Mouse (Mus musculus): ENCODE data around the gene Fbxl20. TPM values are rescaled to one million over a fixed set of nuclear protein-coding genes. Genes with fewer than 3 reads are reported as not detected.

Fbxl20 gene
- polyA plus RNA-seq, 2 experiments, result 2.3 to 3.4 TPM

GRCm38 (mm10) chr11:98045596-98045995, 104.6 kb downstream of the Fbxl20 start:
- Histone ChIP-seq H3K27me3 (ENCODE audit: control insufficient read depth, insufficient read depth, low read length) (peaks cover 6% of the 10 kb centered on the region), H3K36me3 (replicated peaks; ENCODE audit: control insufficient read depth, insufficient read depth, low read depth) (no peaks in the 10 kb centered on the region), H3K27ac (no peak overlapping the region), H3K9me3 (ENCODE audit: control insufficient read depth, low read length) (no peaks in the 10 kb centered on the region), H3K4me1 (replicated peaks; ENCODE audit: control insufficient read depth in 2 of 2, insufficient read depth in 2 of 2, low read length in 1 of 2) (no peaks in the 10 kb centered on the region), H3K9ac (replicated peaks) (no peak overlapping the region), H3K4me2 (ENCODE audit: low read depth) (no peak overlapping the region), H3K4me3 (ENCODE audit: insufficient read depth in 1 of 2, low read depth in 2 of 2, low read length in 2 of 2) (no peak overlapping the region)
- ATAC-seq (ENCODE audit: insufficient read depth) (no peak), DNase-seq (ENCODE audit: low read depth in 3 of 3, low spot score in 3 of 3) (no peak)
- 52% methylated on average over 4 of the region's 4 CpGs for WGBS (ENCODE audit: insufficient replicate concordance)
- TF ChIP-seq EP300 (IDR thresholded peaks at IDR 0.05; ENCODE audit: low read depth), result no peak
- TF ChIP-seq CTCF (IDR thresholded peaks at IDR 0.05; ENCODE audit: low read depth), result peak; percentile 57

GRCm38 (mm10) chr11:98044074-98044473, 106.1 kb downstream of the Fbxl20 start:
- DNase-seq (ENCODE audit: low read depth in 3 of 3, low spot score in 3 of 3) (no peak), ATAC-seq (ENCODE audit: insufficient read depth) (no peak)
- TF ChIP-seq EP300 (IDR thresholded peaks at IDR 0.05; ENCODE audit: low read depth) (no peak), CTCF (IDR thresholded peaks at IDR 0.05; ENCODE audit: low read depth) (no peak)
- H3K4me3 ChIP-seq (ENCODE audit: insufficient read depth in 1 of 2, low read depth in 2 of 2, low read length in 2 of 2), result no peak overlapping the region
- no peaks in the 10 kb centered on the region for H3K4me1 ChIP-seq (replicated peaks; ENCODE audit: control insufficient read depth in 2 of 2, insufficient read depth in 2 of 2, low read length in 1 of 2)
- H3K9me3 ChIP-seq (ENCODE audit: control insufficient read depth, low read length), result no peaks in the 10 kb centered on the region
- H3K9ac ChIP-seq (replicated peaks), result no peak overlapping the region
- no peaks in the 10 kb centered on the region for H3K36me3 ChIP-seq (replicated peaks; ENCODE audit: control insufficient read depth, insufficient read depth, low read depth)
- H3K4me2 ChIP-seq (ENCODE audit: low read depth), result no peak overlapping the region
- no peaks in the 10 kb centered on the region for H3K27me3 ChIP-seq (ENCODE audit: control insufficient read depth, insufficient read depth, low read length)
- no peak overlapping the region for H3K27ac ChIP-seq
- WGBS (ENCODE audit: insufficient replicate concordance), result 48% methylated on average over 5 of the region's 5 CpGs

DNA sequence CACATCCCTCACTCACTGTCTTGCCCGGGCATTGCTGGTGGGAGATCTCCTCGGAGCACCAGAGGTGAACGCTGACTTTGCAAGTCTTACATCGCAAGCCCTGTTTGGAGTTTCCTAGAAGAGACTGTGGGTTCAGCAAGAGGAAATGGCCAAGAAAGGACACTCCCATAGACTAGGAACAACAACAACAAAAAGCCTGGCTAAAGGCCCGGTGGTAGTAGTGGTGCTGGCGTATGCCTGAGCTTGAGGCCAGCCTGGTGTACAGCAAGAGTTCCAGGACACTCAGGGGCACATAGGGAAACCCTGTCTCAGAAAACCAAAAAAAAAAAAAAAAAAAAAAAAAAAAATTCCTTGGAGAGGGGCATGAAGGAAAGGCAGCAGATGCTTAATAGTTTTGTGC, 107.5 kb downstream of the Fbxl20 start:
- no peak overlapping the region for H3K27ac ChIP-seq
- no peaks in the 10 kb centered on the region for H3K4me1 ChIP-seq (replicated peaks; ENCODE audit: control insufficient read depth in 2 of 2, insufficient read depth in 2 of 2, low read length in 1 of 2)
- no peaks in the 10 kb centered on the region for H3K27me3 ChIP-seq (ENCODE audit: control insufficient read depth, insufficient read depth, low read length)
- no peak overlapping the region for H3K4me2 ChIP-seq (ENCODE audit: low read depth)
- no peaks in the 10 kb centered on the region for H3K36me3 ChIP-seq (replicated peaks; ENCODE audit: control insufficient read depth, insufficient read depth, low read depth)
- ATAC-seq (ENCODE audit: insufficient read depth) (no peak), DNase-seq (ENCODE audit: low read depth in 3 of 3, low spot score in 3 of 3) (no peak)
- no peak for TF ChIP-seq CTCF (IDR thresholded peaks at IDR 0.05; ENCODE audit: low read depth)
- no peak for TF ChIP-seq EP300 (IDR thresholded peaks at IDR 0.05; ENCODE audit: low read depth)
- 47% methylated on average over 6 of the region's 6 CpGs for WGBS (ENCODE audit: insufficient replicate concordance)
- no peaks in the 10 kb centered on the region for H3K9me3 ChIP-seq (ENCODE audit: control insufficient read depth, low read length)
- H3K4me3 ChIP-seq (ENCODE audit: insufficient read depth in 1 of 2, low read depth in 2 of 2, low read length in 2 of 2), result no peak overlapping the region
- H3K9ac ChIP-seq (replicated peaks), result no peak overlapping the region

DNA sequence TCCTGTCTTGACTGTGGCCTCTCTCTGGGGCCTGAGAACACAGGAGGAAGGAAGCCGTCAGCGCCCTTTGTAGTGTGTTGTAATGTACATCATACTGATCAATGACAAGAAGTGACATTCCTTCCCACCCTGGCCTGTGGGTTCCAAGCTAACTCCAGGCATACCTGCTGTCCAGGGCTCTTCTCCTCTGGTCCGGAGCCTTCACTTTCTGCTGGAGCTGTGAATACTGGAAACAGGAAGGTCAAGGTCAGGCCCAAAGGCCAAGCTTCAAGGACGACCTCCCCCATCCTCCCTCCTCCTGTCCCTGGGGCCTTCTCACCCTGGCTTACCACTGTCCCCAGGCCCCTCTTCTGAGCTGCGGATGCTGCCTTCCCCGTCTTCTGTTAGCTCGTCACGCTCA, 109.2 kb downstream of the Fbxl20 start:
- Histone ChIP-seq H3K4me1 (replicated peaks; ENCODE audit: control insufficient read depth in 2 of 2, insufficient read depth in 2 of 2, low read length in 1 of 2) (no peaks in the 10 kb centered on the region), H3K36me3 (replicated peaks; ENCODE audit: control insufficient read depth, insufficient read depth, low read depth) (no peaks in the 10 kb centered on the region), H3K4me3 (ENCODE audit: insufficient read depth in 1 of 2, low read depth in 2 of 2, low read length in 2 of 2) (no peak overlapping the region), H3K9me3 (ENCODE audit: control insufficient read depth, low read length) (no peaks in the 10 kb centered on the region), H3K27ac (no peak overlapping the region), H3K27me3 (ENCODE audit: control insufficient read depth, insufficient read depth, low read length) (peaks cover 10% of the 10 kb centered on the region), H3K9ac (replicated peaks) (no peak overlapping the region), H3K4me2 (ENCODE audit: low read depth) (no peak overlapping the region)
- DNase-seq (ENCODE audit: low read depth in 3 of 3, low spot score in 3 of 3) (no peak), ATAC-seq (ENCODE audit: insufficient read depth) (no peak)
- no peak for TF ChIP-seq CTCF (IDR thresholded peaks at IDR 0.05; ENCODE audit: low read depth)
- TF ChIP-seq EP300 (IDR thresholded peaks at IDR 0.05; ENCODE audit: low read depth), result no peak
- 56% methylated on average over 8 of the region's 8 CpGs for WGBS (ENCODE audit: insufficient replicate concordance)

DNA sequence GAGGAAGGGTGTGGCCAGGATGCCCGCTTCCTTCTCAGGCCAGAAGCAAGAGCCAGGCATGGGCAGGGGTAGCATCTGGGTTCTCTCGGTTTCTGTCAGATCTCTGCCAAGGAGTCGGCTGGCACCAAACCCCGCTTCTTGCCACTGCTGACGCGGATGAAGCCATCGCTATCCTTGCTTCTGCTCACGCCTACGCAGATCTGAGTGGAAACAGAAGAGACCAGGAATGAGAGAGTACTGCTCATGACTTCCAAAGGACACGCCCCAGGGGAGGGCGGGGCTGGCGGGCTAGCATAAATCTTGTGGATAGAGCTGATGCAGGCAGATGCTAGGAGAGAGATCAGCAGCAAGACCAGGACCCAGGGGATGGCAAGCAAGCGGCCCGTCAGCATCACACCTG, 112.3 kb downstream of the Fbxl20 start:
- Histone ChIP-seq H3K27ac (no peak overlapping the region), H3K36me3 (replicated peaks; ENCODE audit: control insufficient read depth, insufficient read depth, low read depth) (no peaks in the 10 kb centered on the region), H3K9me3 (ENCODE audit: control insufficient read depth, low read length) (no peaks in the 10 kb centered on the region), H3K4me2 (ENCODE audit: low read depth) (no peak overlapping the region), H3K4me1 (replicated peaks; ENCODE audit: control insufficient read depth in 2 of 2, insufficient read depth in 2 of 2, low read length in 1 of 2) (no peaks in the 10 kb centered on the region), H3K27me3 (ENCODE audit: control insufficient read depth, insufficient read depth, low read length) (peaks cover 23% of the 10 kb centered on the region), H3K9ac (replicated peaks) (no peak overlapping the region), H3K4me3 (ENCODE audit: insufficient read depth in 1 of 2, low read depth in 2 of 2, low read length in 2 of 2) (no peak overlapping the region)
- 58% methylated on average over 14 of the region's 14 CpGs for WGBS (ENCODE audit: insufficient replicate concordance)
- ATAC-seq (ENCODE audit: insufficient read depth) (no peak), DNase-seq (ENCODE audit: low read depth in 3 of 3, low spot score in 3 of 3) (no peak)
- TF ChIP-seq EP300 (IDR thresholded peaks at IDR 0.05; ENCODE audit: low read depth), result no peak
- no peak for TF ChIP-seq CTCF (IDR thresholded peaks at IDR 0.05; ENCODE audit: low read depth)
